Mouse (Mus musculus): ENCODE results near the gene Frmd5.

GRCm38 (mm10) chr2:121795995-121796394 is 10.9 kb downstream of the Frmd5 start:
- no peak for TF ChIP-seq CTCF (IDR thresholded peaks at IDR 0.05; ENCODE audit: low read depth)
- TF ChIP-seq EP300 (optimal IDR thresholded peaks at IDR 0.05), result no peak

All from stomach, postnatal 0 days (tissue).